Comparison of ENCODE assay signal across 21 mouse cellular contexts in genomic region chr10:63165752-63166412, GRCm38 (mm10). TPM values are rescaled to one million over a fixed set of nuclear protein-coding genes. Genes with fewer than 3 reads are reported as not detected.
A peak's percentile ranks its signal among the peaks of the same experiment; 100 is the strongest.
DNase-seq lines count a peak whose midpoint lies in the region; ATAC-seq and TF ChIP-seq lines count a peak whose summit lies in the region.
"Had no signal": no experiment of that assay in that cellular context is flagged by ENCODE, and none has a peak within 500 bp of the region (broad histone marks: within the 10 kb centered on the region; RNA-seq: fewer than 3 reads in every experiment).

No protein-coding gene starts in this region.

- no peak for TF ChIP-seq CTCF in liver, postnatal 0 days (IDR thresholded peaks at IDR 0.05; ENCODE audit: low read depth)

- H3K27ac ChIP-seq in liver, postnatal 0 days (ENCODE audit: low read depth) = no peak overlapping the region
- H3K27ac ChIP-seq: heart, embryonic 15.5 days; limb, embryonic 10.5 days; midbrain, embryonic 13.5 days had no signal

- no peaks in the 10 kb centered on the region for H3K36me3 ChIP-seq in liver, postnatal 0 days (replicated peaks; ENCODE audit: insufficient read depth, low read length)
- H3K36me3 ChIP-seq: limb, embryonic 10.5 days; midbrain, embryonic 13.5 days had no signal

- no peak overlapping the region for H3K4me3 ChIP-seq in liver, postnatal 0 days (ENCODE audit: low read depth, low read length)
- H3K4me3 ChIP-seq: heart, embryonic 15.5 days; limb, embryonic 10.5 days; midbrain, embryonic 13.5 days had no signal

- no peaks in the 10 kb centered on the region for H3K27me3 ChIP-seq in liver, postnatal 0 days (ENCODE audit: insufficient read depth, low read length)
- H3K27me3 ChIP-seq: heart, embryonic 15.5 days; midbrain, embryonic 13.5 days had no signal

- 0 out of 2 replicates have a peak, but pooled peaks have one; percentile 10 for TF ChIP-seq EP300 in liver, postnatal 0 days (IDR thresholded peaks at IDR 0.05; ENCODE audit: low read depth)

- peaks cover 9% of the 10 kb centered on the region; the same call in 1 of the 2 replicates for H3K4me1 ChIP-seq in liver, postnatal 0 days (ENCODE audit: insufficient read depth)
- H3K4me1 ChIP-seq: limb, embryonic 10.5 days; midbrain, embryonic 13.5 days had no signal

- peak; percentile 90 for DNase-seq in R1 (ENCODE audit: low read depth, low spot score)
- no peak for DNase-seq in liver, postnatal 0 days
- no peak for DNase-seq in spleen, postnatal 10 days (ENCODE audit: low spot score in 2 of 2)
- DNase-seq in thymus, postnatal 0 days (ENCODE audit: low spot score) = no peak
- DNase-seq in testis, postnatal 14 days (ENCODE audit: low spot score) = no peak
- DNase-seq in lung, postnatal 36 days = no peak
- DNase-seq: cerebellum, adult 11-12 months; cerebellum, postnatal 36 days; heart, adult 18-20 months; lung, adult 2 months; lung, postnatal 4 days; spleen, adult 18-20 months; thymus, postnatal 14 days had no signal

- peak overlapping the region; percentile 1; the same call in 1 of the 2 replicates for H3K4me2 ChIP-seq in liver, postnatal 0 days (ENCODE audit: low read depth, low read length)
- H3K4me2 ChIP-seq: heart, embryonic 15.5 days; midbrain, embryonic 13.5 days had no signal

- H3K9ac ChIP-seq in liver, postnatal 0 days (replicated peaks) = no peak overlapping the region
- H3K9ac ChIP-seq: heart, embryonic 15.5 days; midbrain, embryonic 13.5 days had no signal

- no peaks in the 10 kb centered on the region for H3K9me3 ChIP-seq in liver, postnatal 0 days (ENCODE audit: low read length)
- H3K9me3 ChIP-seq: heart, embryonic 15.5 days; limb, embryonic 10.5 days; midbrain, embryonic 13.5 days had no signal

- 38% methylated on average over 16 of the region's 16 CpGs for WGBS in liver, postnatal 0 days (ENCODE audit: insufficient replicate concordance)

- peak; percentile 77 for ATAC-seq in CD4-positive, CD25-positive, alpha-beta regulatory T cell, adult 4 months
- peak; percentile 79 for ATAC-seq in granulocyte monocyte progenitor cell, adult 5-6 weeks (replicated peaks; ENCODE audit: poor library complexity, severe bottlenecking)
- ATAC-seq in liver, postnatal 0 days = no peak
- ATAC-seq: forebrain, embryonic 16.5 days; midbrain, embryonic 13.5 days had no signal

RNA-seq across cellular contexts. Expression of gene Mypn, which starts 37.9 kb away (rescaled TPM):
- not detected for polyA plus RNA-seq in CD4-positive, CD25-positive, alpha-beta regulatory T cell, adult 4 months (2017; shearing (Covaris generic))
- total RNA-seq in granulocyte monocyte progenitor cell, adult 5-6 weeks (2014; fragmentation: Nextera tagmentation) = not detected in 2 replicates
- not detected in 2 replicates for total RNA-seq in granulocyte monocyte progenitor cell, adult 5-6 weeks (2017)
- 0.04 and 0.18 TPM in 2 replicates for polyA plus RNA-seq in liver, postnatal 0 days (2015; fragmentation: Nextera tagmentation; extraction: Ambion mirVana)
- polyA plus RNA-seq in thymus, postnatal 0 days (2015; fragmentation: Nextera tagmentation; extraction: Ambion mirVana) = 0.04 and 0.08 TPM in 2 replicates
- total RNA-seq: hematopoietic stem cell, adult 5-6 weeks had no signal
- polyA plus RNA-seq: kidney, embryonic 14.5 days had no signal
